Mouse (Mus musculus) lung, postnatal 36 days (tissue): Measurements from ENCODE around the gene Irf8.
A peak's percentile ranks its signal among the peaks of the same experiment; 100 is the strongest.
"Not testable (repeated sequence)": the region's sequence is repeated elsewhere in the genome, so short reads cannot be mapped to it uniquely, and the experiment has no call there.

Source experiments
- DNase-seq: peaks from one replicate; pipeline ENCODE4 v3.0.0; 2022; ENCODE audit warnings: mixed read lengths

The Irf8 gene

GRCm38 (mm10) chr8:120800308-120800865 lies 64.2 kb downstream of the Irf8 start:
- peak; percentile 65 for DNase-seq

- not testable (repeated sequence) for DNase-seq
Measured at GRCm38 (mm10) chr8:120803661-120804375, 67.7 kb downstream of the Irf8 start.

DNA sequence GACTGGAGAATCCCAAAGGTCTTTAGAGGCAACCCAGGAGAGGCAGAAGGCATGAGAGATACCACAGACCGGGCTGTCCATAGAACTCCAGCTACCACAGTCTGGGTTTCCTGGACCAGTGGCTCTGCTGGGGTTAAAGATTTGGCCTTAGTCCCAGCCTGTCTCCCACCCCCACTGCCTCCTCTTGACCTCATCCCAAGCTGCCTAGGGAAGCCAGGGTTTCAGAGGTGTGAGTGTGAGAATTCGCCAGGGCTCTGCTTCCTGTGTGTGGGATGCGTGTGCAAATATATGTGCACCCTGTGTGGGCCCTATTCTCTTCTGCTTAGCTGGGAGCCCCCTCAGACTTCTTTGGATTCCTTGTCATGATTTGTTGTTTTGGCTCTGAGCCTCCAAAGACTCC lies 68.6 kb downstream of the Irf8 start:
- no peak for DNase-seq
